Mouse (Mus musculus) cerebellum, postnatal 14 days (tissue): ENCODE measurements around the gene Armc2.

Experiments
- DNase-seq, 2 experiments: peaks; one replicate each; pipeline ENCODE4 v3.0.0; 2021; ENCODE audit warnings: mixed read lengths in 2 of 2

Armc2 gene

GRCm38 (mm10) chr10:41901456-41901855, 116.8 kb downstream of the Armc2 start:
- no peak for DNase-seq

DNA sequence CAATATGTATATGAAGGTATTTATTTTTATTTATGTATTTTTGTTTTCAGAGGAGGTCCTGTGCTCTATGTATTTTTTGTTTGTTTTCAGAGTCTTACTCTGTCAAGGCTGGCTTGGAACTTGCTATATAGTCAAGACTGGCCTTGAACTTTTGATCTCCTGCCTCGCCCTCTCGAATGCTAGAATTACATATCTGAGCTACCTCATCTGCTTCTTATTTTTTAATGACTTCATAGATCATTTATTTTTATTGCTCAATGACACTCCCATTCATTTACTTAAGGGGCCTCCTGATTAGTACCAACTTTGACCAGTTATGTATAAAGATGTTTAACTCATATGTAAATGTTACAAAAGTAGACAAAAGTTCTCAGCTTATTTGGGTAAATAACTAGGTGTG, 121.4 kb downstream of the Armc2 start:
- DNase-seq: no peak

DNA sequence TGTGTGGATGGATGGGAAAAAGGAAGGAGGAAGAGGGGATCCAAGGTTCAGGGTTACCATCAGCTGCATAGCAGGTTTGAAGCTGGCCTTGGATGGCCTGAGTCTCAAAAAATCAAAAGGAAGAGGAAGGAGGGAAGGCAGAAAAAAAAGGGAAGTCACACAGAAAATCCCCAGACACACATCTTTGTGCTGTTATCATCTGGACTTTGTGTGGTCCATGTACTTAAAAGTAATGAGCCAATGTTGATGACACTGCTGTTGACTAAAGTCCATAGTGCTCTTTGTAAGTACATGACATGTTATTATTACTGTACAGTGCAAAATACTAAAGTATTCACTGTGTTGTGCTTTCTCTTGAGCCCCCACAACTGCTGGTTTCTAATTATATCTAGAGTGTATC, 121.8 kb downstream of the Armc2 start:
- no peak for DNase-seq

DNA sequence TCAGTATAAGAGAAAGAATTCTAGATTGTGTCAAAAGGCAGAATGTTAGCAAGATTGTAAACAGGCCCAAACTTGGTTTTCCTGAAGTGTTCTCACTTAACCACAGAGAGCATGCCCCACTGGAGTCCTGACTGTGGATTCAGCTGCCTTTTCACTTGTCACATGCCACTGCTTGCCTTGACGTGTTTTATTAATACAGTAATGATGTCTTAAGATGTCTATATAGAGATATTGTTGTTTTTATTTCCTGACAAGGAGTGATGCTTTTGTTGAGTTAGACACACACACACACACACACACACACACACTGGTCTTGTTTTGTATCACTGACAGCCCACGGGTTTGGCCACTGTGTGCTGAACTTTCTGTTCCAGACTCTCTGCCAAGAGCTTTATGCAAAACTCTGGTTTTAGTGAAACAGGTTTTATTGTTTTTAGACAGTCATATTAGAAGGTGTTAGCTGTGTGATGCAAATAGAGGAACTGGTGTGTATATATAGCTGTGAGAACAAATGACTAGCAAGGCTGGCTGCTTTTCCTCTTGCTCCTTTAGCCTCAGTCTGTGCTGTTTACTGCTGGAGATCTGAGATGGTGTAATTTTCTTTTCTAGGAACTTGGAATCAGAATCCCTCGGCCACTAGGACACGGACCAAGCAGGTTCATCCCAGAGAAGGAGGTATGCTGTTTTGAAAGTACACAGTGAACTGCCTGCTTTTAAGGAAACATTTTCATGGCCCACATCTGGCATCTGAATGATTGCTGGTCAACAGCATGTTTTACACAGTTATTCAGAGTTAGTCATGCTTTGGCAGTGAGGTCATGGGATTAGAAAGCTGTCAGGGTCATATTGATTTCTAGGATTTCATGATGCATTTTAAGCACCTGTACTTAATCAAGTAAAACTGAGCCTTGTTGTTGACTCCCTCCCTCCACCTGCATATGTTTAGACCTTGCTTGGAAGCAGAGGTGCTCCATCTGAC, 124.5 kb downstream of the Armc2 start:
- DNase-seq: no peak

DNA sequence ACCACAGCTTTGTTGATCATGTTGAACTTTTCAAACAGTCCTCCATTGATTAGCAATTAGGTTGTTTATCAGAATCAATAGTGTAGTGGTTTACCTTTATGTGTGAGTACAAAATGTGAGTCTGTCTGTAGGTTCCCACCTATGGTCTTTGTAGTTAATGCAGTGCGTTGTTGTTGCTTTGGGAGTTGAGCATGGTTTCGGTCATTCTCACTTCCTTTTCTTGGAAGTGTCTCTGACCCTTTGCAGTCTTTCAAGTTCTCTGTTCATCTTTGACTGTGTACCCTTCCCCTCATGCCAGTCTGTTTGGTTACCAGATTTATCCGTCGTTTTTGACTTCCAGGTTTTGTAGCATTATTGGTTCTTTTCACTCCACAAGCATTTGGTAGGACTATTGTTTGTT, 126.9 kb downstream of the Armc2 start:
- DNase-seq: no peak

- no peak for DNase-seq
Observed at GRCm38 (mm10) chr10:41890537-41890936, 127.7 kb downstream of the Armc2 start.

GRCm38 (mm10) chr10:41889566-41889965, 128.7 kb downstream of the Armc2 start:
- no peak for DNase-seq

DNA sequence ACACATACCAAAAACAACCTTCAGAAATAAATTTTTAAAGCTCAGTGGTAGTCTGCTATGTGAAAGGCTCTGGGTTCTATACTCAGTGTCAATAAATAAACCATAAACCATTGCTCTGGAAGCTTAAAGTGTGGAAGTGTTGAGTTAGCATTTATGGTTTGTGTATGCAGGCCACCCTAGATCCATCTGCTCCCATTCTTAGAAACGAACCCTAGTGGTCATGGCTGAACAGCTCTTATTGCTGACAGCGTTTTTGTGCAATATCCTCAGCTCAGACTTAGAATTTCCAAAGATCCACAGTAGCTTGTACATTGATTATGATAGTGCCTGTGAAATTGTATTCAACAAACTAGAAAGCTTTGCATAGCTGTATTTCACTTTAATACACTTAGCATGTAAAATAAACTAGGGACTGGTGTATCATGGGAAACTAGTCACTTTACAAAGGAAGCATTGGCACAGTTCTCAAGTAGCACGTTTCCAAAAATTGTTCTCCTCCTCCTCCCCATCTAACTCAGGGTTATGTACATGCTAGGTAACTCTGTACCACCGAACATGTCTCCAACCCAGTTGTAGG, 129.8 kb downstream of the Armc2 start:
- DNase-seq: peak; percentile 40 to 63

DNA sequence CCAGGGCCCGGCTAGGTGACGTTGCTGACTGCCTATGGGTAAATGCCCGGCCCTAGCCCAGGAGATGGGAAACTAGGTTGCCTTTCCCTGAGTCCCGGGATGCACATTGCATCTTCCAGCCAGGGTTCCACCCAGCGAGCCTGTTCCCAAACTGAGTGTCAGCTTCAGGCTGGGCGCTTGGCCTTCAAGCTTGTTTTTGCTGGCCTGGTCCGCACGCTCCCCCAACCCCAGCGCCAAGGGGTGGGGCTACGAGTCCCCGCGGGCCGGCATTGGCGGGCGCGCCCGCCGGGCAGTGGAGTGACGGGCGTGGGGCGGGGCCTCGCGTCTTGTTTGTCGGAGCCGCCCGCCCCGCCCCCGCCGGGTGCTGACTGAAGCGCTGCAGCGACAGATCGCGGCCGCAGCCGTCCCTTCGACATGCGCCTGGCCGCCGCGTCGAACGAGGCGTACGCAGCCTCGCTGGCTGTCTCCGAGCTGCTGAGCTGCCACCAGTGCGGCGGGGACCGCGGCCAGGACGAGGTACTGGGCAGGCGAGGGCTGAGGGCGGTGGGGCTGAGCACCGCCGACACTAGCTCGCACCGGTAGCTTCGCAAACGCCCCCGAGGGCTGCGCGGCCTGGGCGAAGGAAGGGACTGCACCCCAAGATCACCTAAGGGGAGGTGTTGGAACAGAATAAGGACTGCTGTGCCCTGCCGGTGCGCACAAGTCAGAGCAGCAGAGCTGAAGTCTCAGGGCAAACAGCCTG, 131.0 kb downstream of the Armc2 start:
- peak; percentile 99 for DNase-seq

DNA sequence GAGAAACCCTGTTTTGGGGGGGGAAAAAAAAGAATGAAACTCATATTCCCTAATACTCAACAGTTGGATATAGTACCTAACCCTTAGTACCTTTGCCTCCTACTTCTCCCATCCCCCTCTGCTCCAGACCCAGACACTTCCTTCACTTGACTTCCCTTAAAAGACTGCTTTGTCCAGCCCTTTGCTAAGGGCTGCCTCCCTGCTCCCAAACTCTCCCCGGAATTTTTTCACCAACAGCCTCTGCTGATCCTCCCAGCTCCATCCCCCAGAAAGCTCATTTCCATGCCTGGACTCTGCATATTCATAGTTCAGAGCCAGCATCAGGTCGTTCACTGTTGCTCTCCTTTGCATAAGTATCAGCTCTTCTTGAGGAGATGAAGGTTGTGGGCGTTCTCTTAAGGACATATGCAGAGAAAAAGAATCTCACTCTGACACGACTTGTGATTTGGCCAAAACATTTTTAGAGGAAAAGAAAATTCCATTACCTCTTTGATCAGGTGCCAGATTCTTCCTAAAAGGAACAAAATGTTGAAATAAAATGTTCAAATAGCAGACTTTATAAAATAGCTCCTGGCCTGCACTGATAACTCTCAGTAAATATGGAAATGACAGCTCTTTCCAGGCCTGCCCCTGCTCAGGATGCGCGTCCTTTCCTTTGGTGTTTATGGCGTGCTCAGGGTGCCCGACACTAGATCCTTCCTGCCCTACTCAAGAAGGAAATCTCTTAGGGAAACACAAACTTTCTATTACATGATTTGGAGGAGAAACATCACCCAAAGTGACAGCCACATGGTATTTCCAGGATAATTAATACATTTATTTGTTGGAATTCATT, 134.3 kb downstream of the Armc2 start:
- no peak for DNase-seq

- DNase-seq: no peak
Observed at GRCm38 (mm10) chr10:41881438-41881837, 136.8 kb downstream of the Armc2 start.

GRCm38 (mm10) chr10:41880777-41881176, 137.5 kb downstream of the Armc2 start:
- DNase-seq: no peak

DNA sequence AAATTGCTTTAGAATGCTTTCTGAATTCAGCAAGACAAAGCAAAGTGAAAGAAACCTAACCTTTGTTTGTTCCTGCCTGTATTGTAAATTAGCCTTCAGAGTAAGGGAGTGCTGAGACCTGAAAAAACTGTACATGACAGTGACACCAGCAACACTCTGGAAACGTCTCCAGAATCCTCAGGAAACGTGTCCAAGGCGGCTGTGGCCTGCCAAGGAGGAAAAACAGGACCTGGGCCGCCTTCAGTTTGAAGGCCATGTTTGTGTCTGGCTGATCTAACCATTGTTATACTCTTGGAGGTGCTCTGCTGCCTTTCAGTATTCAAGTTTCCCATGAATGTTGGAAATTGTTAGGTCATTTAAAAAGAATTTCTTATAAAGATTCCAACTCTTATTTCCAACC, 138.0 kb downstream of the Armc2 start:
- DNase-seq: peak; percentile 53 to 64

DNA sequence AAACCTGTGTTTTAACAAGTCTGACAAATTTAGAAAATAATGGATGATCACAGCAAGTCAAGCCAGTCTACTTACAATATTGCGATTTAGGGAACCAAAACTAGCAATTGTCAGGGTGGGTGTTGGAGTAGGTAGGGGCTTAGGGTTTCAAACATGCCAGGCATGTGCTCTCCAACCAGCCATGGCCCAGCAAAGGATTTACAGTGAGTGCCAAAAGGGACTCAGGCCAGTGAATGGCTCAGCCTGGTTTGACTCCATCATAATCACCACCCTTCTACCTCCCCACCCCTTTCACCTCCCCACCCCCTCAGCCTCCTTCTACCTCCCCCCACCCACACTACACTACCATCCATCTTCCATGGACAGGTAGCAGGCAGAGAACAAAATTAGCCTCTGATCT, 138.6 kb downstream of the Armc2 start:
- DNase-seq: peak; percentile 61 to 67

DNA sequence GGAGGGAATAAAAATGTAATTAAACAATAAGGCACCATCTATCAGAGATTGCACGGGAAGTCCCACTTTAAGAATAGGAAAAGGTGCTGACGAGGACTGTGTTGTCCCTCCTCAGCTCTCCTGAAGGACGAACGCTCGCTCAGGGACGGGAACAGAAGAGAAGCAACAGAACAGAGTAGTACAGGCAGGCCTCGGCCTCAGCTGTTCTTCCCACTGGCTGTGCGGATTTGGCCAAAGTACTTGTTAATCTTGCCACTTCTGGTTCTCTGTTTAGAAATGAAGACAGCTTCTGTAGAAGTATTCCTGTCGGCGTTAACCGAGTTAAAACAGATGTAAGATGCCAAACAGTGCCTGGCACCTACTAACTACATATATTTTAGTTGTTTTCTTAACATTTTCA, 139.9 kb downstream of the Armc2 start:
- DNase-seq: no peak

DNA sequence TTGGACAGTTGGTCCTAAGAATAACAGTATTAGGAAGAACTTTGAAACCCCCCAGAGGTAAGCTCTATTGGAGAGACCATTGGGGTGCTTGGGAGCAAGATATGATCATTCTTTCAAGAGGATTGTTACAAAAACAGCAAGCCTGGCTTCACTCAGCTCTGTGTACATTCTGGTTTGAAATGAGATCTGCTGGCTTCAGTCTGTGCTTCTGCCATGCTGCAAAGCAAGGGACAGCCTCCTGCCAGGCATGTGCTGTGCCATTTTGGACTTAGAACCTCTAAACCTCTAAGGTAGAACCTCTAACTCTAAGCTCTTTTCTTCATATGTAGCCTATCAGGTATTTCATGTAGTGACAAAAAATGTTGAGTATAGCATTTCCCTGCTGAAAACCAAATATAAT, 142.6 kb downstream of the Armc2 start:
- DNase-seq: no peak

DNA sequence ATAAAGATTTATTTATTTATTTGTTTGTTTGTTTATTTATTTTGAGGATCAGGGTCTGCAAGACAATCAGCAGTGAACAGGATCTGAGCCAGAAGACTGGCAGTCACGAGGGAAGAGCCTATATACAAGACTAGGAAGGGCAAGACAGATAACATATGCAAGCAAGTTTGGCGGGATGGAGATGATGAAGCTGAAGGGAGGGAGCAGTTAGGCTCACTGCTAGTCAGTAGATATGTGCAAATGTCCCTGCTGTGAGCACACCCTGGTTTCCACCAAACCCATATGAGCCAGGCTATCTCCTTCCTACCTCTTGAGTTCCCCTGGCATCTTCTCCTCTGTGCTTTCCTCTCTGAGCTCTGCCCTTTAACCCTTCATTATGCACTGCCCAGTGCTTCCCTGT, 146.7 kb downstream of the Armc2 start:
- DNase-seq: no peak

- DNase-seq: no peak
Observed at GRCm38 (mm10) chr10:41870101-41870500, 148.1 kb downstream of the Armc2 start.

DNA sequence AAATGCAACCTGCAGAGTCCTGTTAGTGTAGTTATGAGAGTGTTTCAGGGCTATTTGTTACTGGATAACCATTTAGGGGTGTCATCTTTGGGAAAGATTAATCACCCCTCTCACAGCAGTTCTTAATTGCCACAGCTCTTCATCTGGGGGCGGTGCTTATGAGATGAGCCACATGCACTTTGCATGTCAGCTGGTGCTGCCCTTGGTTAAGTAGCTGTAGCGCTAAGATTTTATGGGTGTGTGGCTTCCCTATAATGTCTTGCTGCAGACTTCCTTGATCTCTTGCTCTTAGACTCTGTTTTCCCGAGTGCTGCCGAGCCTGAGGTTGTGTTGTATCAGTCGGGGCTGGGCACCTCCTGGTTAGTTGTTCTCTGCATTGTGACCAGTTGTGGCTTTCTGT, 150.3 kb downstream of the Armc2 start:
- DNase-seq: no peak

DNA sequence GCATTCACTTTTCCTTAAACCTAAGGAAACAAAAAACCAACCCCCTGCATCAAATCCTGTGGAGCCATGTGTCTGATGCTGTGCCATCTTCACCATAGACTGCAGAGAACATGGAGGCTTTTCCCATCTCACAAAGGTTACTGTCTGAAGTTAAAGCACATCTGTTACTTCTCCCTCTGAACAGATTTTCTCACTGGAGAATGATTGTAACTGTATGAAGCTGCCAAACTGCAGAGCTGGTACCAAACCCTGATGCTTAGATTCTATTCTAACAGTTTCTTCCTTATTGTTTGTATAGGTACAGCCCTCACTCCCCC, 151.4 kb downstream of the Armc2 start:
- DNase-seq: no peak

DNA sequence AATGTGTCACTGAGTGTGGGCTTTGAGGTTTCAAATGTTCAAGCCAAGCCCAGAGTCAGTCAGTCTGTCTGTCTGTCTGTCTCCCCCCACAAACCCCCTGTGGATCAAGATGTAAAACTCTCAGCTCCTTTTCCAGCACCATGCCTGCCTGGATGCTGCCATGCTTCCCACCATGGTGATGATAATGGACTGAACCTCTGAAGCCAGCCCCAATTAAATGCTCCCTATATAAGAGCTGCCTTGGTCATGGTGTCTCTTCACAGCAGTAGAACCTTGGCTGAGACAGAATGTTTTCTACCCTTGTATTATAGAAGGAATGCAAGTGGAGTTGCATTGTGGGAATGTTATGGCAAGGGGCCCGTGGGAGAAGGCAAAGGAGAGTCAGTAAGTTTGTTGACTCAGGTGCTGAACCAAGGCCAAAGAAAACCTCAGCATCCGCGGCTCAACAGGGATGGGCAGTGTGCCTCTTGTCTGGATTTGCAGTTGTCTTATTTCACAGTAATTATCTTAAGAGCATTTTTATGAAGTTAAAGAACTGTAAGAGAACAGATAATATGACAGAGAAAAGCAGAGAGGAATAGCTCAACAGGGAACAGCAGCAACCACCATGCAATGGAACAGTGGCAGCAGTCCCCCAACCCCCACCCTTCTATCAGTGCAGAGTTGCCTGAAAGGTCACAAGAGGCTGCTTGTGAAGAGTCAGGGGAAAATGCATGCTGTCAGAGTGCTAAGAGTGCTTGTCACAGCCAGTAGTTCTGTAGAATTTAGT, 152.0 kb downstream of the Armc2 start:
- DNase-seq: no peak
